Mouse (Mus musculus): Measurements from ENCODE around the gene Svs5.
"Not testable (repeated sequence)": the region's sequence is repeated elsewhere in the genome, so short reads cannot be mapped to it uniquely, and the experiment has no call there.

DNA sequence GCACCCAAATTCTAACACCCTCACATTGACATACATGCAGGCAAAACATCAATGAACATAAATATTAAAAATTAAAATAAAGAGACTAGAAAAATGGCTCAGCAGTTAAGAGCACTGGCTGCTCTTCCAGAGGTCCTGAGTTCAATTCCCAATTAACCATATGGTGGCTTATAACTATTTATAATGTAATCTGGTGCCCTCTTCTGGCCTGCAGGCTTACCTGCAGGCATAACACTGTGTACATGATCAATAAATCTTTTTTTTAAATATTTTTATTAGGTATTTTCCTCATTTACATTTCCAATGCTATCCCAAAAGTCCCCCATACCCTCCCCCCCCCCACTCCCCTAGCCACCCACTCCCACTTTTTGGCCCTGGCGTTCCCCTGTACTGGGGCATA is 11.2 kb downstream of the Svs5 start:
- TF ChIP-seq GATA1 (IDR thresholded peaks at IDR 0.05; ENCODE audit: borderline replicate concordance, low read length); FLI1 (IDR thresholded peaks at IDR 0.05; ENCODE audit: low read length): not testable (repeated sequence)

Measured in megakaryocyte, embryonic 14.5 days (primary cell).